ENCODE assay signal across 9 mouse cellular contexts in genomic region chr9:100616947-100617346, GRCm38 (mm10). TPM values are rescaled to one million over a fixed set of nuclear protein-coding genes. Genes with fewer than 3 reads are reported as not detected.
A peak's percentile ranks its signal among the peaks of the same experiment; 100 is the strongest.
DNase-seq lines count a peak whose midpoint lies in the region; ATAC-seq and TF ChIP-seq lines count a peak whose summit lies in the region.
"Had no signal": no experiment of that assay in that cellular context is flagged by ENCODE, and none has a peak within 500 bp of the region (broad histone marks: within the 10 kb centered on the region; RNA-seq: fewer than 3 reads in every experiment).

No protein-coding gene starts in this region.

- DNase-seq in heart, postnatal 0 days (ENCODE audit: low spot score): no peak
- DNase-seq in heart, postnatal 25 days (ENCODE audit: low spot score): no peak
- peak; percentile 65 for DNase-seq in adrenal gland, postnatal 10 days
- peak; percentile 49 to 55 for DNase-seq in cerebellum, postnatal 36 days
- DNase-seq in kidney, postnatal 10 days: peak; percentile 67
- DNase-seq in midbrain, postnatal 0 days (ENCODE audit: low spot score): peak; percentile 56
- DNase-seq in MN1 (ENCODE audit: low spot score): no peak

- H3K36me3 ChIP-seq in heart, postnatal 0 days (replicated peaks; ENCODE audit: control insufficient read depth, insufficient read depth, low read length): no peaks in the 10 kb centered on the region
- no peaks in the 10 kb centered on the region for H3K36me3 ChIP-seq in midbrain, postnatal 0 days (ENCODE audit: insufficient read depth, low read length)
- H3K36me3 ChIP-seq: neural tube, embryonic 13.5 days had no signal

- intact Hi-C loops in heart, postnatal 25 days (cut with DNase I): no loop called here

- no peak overlapping the region for H3K27ac ChIP-seq in heart, postnatal 0 days (ENCODE audit: low read depth)
- no peak overlapping the region for H3K27ac ChIP-seq in midbrain, postnatal 0 days (ENCODE audit: low read depth, low read length)
- H3K27ac ChIP-seq: neural tube, embryonic 13.5 days had no signal

- TF ChIP-seq EP300 in heart, postnatal 0 days (IDR thresholded peaks at IDR 0.05; ENCODE audit: low read depth): no peak

- peak overlapping the region; percentile 29; the same call in 1 of the 2 replicates for H3K4me2 ChIP-seq in heart, postnatal 0 days (ENCODE audit: low read depth, low read length)
- H3K4me2 ChIP-seq in midbrain, postnatal 0 days (ENCODE audit: low read depth, low read length, poor library complexity, severe bottlenecking): no peak overlapping the region
- H3K4me2 ChIP-seq: neural tube, embryonic 13.5 days had no signal

- TF ChIP-seq CTCF in heart, postnatal 0 days (IDR thresholded peaks at IDR 0.05; ENCODE audit: low read depth): no peak
- TF ChIP-seq CTCF in midbrain, postnatal 0 days (IDR thresholded peaks at IDR 0.05): 0 out of 2 replicates have a peak, but pooled peaks have one; percentile 14

- H3K27me3 ChIP-seq in heart, postnatal 0 days (ENCODE audit: control insufficient read depth, insufficient read depth, low read length): no peaks in the 10 kb centered on the region
- no peaks in the 10 kb centered on the region for H3K27me3 ChIP-seq in midbrain, postnatal 0 days (ENCODE audit: insufficient read depth, low read length)
- H3K27me3 ChIP-seq: neural tube, embryonic 13.5 days had no signal

- 0 out of 2 replicates have a peak overlapping the region, but pooled peaks have one; percentile 13 for H3K9ac ChIP-seq in heart, postnatal 0 days (replicated peaks; ENCODE audit: low read depth, low read length)
- no peak overlapping the region for H3K9ac ChIP-seq in midbrain, postnatal 0 days (replicated peaks; ENCODE audit: low read length, poor library complexity, severe bottlenecking)
- H3K9ac ChIP-seq: neural tube, embryonic 13.5 days had no signal

- WGBS in heart, postnatal 0 days: 29% methylated on average over 11 of the region's 11 CpGs
- WGBS in midbrain, postnatal 0 days: 15% methylated on average over 11 of the region's 11 CpGs

- 0 out of 2 replicates have a peak overlapping the region, but pooled peaks have one; percentile 3 for H3K4me3 ChIP-seq in heart, postnatal 0 days (ENCODE audit: low read depth, low read length)
- no peak overlapping the region for H3K4me3 ChIP-seq in midbrain, postnatal 0 days (ENCODE audit: low read depth, low read length)
- H3K4me3 ChIP-seq: neural tube, embryonic 13.5 days had no signal

- 0 out of 2 replicates have a peak, but pooled peaks cover 3% of the 10 kb centered on the region for H3K4me1 ChIP-seq in heart, postnatal 0 days (ENCODE audit: control insufficient read depth, insufficient read depth)
- no peaks in the 10 kb centered on the region for H3K4me1 ChIP-seq in midbrain, postnatal 0 days (ENCODE audit: insufficient read depth, low read length)

- no peak for ATAC-seq in heart, postnatal 0 days (ENCODE audit: insufficient read depth, low read depth)
- no peak for ATAC-seq in midbrain, postnatal 0 days (ENCODE audit: low FRiP score)
- ATAC-seq in erythroid progenitor cell, adult 5-6 weeks (replicated peaks; ENCODE audit: low FRiP score, poor library complexity, severe bottlenecking): no peak

- H3K9me3 ChIP-seq in heart, postnatal 0 days (replicated peaks; ENCODE audit: control insufficient read depth, low read length): no peaks in the 10 kb centered on the region
- H3K9me3 ChIP-seq in midbrain, postnatal 0 days (ENCODE audit: low read length): no peaks in the 10 kb centered on the region
- H3K9me3 ChIP-seq: neural tube, embryonic 13.5 days had no signal

RNA-seq across cellular contexts. Expression of gene Stag1, which starts 19.3 kb away (rescaled TPM):
- 17.9 and 30.7 TPM in 2 replicates for total RNA-seq in heart, postnatal 0 days (2014; rRNA removed; ENCODE audit: low replicate concordance)
- polyA plus RNA-seq in heart, postnatal 0 days (2015; fragmentation: Nextera tagmentation; extraction: Ambion mirVana): 24.0 and 24.9 TPM in 2 replicates
- total RNA-seq in heart, postnatal 25 days (2021): 10 to 100 TPM; 27.1 to 30.6 TPM
- 10 to 100 TPM; 41.4 to 47.9 TPM for total RNA-seq in adrenal gland, postnatal 10 days (2021)
- total RNA-seq in midbrain, postnatal 0 days (2014; rRNA removed): 31.0 and 43.6 TPM in 2 replicates
- 21.6 and 23.6 TPM in 2 replicates for polyA plus RNA-seq in midbrain, postnatal 0 days (2015; fragmentation: Nextera tagmentation; extraction: Ambion mirVana)
- 121 and 177 TPM in 2 replicates for total RNA-seq in erythroid progenitor cell, adult 5-6 weeks (2015; ENCODE audit: low replicate concordance)
- 229 and 248 TPM in 2 replicates for total RNA-seq in erythroid progenitor cell, adult 5-6 weeks (2017; ENCODE audit: low replicate concordance)

RNA-seq across cellular contexts. Expression of gene Slc35g2, which starts 46.1 kb away (rescaled TPM):
- 16.1 and 19.7 TPM in 2 replicates for total RNA-seq in heart, postnatal 0 days (2014; rRNA removed; ENCODE audit: low replicate concordance)
- polyA plus RNA-seq in heart, postnatal 0 days (2015; fragmentation: Nextera tagmentation; extraction: Ambion mirVana): 11.3 and 12.0 TPM in 2 replicates
- 1 to 10 TPM; 3.7 to 4.9 TPM for total RNA-seq in heart, postnatal 25 days (2021)
- total RNA-seq in adrenal gland, postnatal 10 days (2021): 1 to 10 TPM; 5.9 to 7.6 TPM
- total RNA-seq in midbrain, postnatal 0 days (2014; rRNA removed): 20.1 and 24.8 TPM in 2 replicates
- 16.7 and 22.1 TPM in 2 replicates for polyA plus RNA-seq in midbrain, postnatal 0 days (2015; fragmentation: Nextera tagmentation; extraction: Ambion mirVana)
- total RNA-seq in erythroid progenitor cell, adult 5-6 weeks (2015; ENCODE audit: low replicate concordance): not detected in 2 replicates
- total RNA-seq in erythroid progenitor cell, adult 5-6 weeks (2017; ENCODE audit: low replicate concordance): not detected in 2 replicates

Comparison
In these comparisons a context has a peak if more than half of its experiments do, and no peak if none do; other contexts are left out.
1. DNase-seq: peak in adrenal gland, postnatal 10 days (single experiment), cerebellum, postnatal 36 days (2 of 2), kidney, postnatal 10 days (single experiment) and midbrain, postnatal 0 days (single experiment); none in heart, postnatal 0 days (single experiment), heart, postnatal 25 days (single experiment) and MN1 (single experiment).
2. RNA of gene Slc35g2, which starts 46.1 kb away (total RNA-seq): 20.1 to 24.8 TPM in midbrain, postnatal 0 days, 16.1 to 19.7 TPM in heart, postnatal 0 days, 5.9 to 7.6 TPM in adrenal gland, postnatal 10 days and 3.7 to 4.9 TPM in heart, postnatal 25 days; not detected in erythroid progenitor cell, adult 5-6 weeks; every median in the first group is over 4 times any median in the second.